Mouse (Mus musculus) T-cell, adult 2 months (primary cell): ENCODE results near the gene Cdh22.

ENCODE experiments used
- DNase-seq: peaks from one replicate; pipeline ENCODE4 v3.0.0; 2022; ENCODE audit warnings: low spot score

Cdh22 gene

GRCm38 (mm10) chr2:165234613-165235291 lies at the start of gene Cdh22:
TSS of gene Cdh22 (minus strand) at chr2:165234853.
- DNase-seq: peak; percentile 8

GRCm38 (mm10) chr2:165284377-165284776 lies 49.7 kb upstream of the Cdh22 start:
- DNase-seq: no peak

DNA sequence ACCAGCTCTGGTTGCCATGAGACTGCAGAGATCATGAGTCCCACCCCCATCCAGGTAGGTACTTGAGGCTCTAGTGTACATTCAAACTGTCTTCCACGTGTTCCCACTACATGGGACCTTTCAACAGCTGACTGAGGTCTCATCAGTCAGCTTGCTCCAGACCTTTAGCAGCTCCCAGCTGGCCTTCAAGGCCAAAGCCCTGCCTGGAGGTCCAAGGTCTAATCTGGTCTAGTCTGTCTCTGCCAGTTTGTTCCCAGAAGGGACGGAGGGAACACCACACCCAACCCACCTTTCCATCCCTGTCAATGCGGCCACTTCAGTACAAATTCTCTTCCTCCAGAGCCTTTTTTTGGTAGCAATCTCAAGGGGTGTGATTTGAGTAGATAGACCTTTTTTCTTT lies 49.0 kb upstream of the Cdh22 start:
- no peak for DNase-seq

- DNase-seq: no peak
These were observed 47.2 kb upstream of the Cdh22 start for GRCm38 (mm10) chr2:165281779-165282311.

- DNase-seq: no peak
These were observed 44.7 kb upstream of the Cdh22 start for GRCm38 (mm10) chr2:165279351-165279750.

- no peak for DNase-seq
These were observed 42.6 kb upstream of the Cdh22 start for GRCm38 (mm10) chr2:165277188-165277740.

GRCm38 (mm10) chr2:165275824-165276223 lies 41.2 kb upstream of the Cdh22 start:
- peak; percentile 28 for DNase-seq

DNA sequence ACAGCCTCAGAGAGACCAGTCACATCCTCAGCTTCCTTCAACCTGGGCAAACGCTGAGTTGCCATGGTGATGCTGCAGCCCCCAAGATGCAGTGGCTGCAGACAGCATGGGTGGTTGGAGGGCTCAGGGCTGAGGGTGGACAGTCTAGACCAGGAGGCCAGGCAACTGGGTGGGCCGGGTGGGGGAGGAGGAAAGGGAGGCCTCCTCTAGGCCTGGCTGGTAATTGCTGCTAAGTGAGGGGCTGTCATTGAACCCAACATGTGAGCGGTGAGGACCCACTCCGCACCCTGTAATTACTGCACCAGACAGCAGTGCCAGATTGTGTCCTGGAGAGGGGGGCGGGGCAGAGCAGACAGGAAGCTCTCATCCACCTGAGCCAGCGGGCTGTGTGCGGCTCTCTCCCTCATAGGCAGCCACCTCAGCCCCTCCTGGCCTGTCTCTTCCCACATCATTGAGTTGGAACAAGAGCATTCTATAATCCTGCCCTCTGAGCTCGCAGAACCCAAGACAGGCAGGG lies 40.5 kb upstream of the Cdh22 start:
- DNase-seq: no peak

GRCm38 (mm10) chr2:165273589-165273988 lies 38.9 kb upstream of the Cdh22 start:
- DNase-seq: no peak

GRCm38 (mm10) chr2:165271326-165271725 lies 36.7 kb upstream of the Cdh22 start:
- DNase-seq: no peak

DNA sequence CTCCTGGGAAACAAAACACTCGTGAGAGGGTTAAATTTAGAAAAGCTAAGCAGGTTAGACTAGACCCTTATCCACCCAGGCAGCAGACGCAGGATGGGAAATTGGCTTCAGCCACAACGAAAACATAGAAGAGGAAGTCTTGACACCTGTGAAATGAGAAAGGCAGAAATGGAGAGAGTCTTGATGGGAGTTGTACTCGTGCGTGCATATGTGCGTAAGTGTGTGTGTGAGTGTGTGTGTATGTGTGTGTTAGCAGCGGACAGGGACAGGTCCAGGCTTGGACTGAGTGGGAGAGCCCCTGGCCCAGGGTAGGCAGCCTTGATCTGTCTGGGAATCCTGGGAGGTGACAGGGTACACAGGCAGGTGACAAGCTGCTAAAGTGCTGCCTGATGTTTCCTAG lies 36.2 kb upstream of the Cdh22 start:
- DNase-seq: no peak

DNA sequence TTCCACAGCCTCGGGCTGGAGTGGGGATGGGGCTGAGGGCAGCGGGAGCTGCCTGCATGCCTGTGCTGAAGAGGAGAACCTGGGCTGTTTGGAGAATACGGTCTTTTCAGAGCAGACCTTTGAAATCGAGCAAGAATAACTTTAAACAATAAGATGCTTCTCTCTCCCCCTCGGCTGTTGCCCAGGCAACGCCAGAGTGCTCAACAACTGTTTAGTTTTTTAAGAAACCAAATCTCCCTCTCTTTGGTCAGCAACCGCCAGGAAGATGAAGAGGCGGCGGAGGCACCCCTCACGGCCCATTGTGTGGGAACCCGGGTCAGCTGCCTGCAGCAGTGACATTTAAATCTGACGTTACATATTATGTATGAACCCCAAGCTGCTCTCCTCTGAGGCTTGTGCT lies 32.1 kb upstream of the Cdh22 start:
- no peak for DNase-seq

- DNase-seq: no peak
These were observed 29.2 kb upstream of the Cdh22 start for GRCm38 (mm10) chr2:165263861-165264260.

DNA sequence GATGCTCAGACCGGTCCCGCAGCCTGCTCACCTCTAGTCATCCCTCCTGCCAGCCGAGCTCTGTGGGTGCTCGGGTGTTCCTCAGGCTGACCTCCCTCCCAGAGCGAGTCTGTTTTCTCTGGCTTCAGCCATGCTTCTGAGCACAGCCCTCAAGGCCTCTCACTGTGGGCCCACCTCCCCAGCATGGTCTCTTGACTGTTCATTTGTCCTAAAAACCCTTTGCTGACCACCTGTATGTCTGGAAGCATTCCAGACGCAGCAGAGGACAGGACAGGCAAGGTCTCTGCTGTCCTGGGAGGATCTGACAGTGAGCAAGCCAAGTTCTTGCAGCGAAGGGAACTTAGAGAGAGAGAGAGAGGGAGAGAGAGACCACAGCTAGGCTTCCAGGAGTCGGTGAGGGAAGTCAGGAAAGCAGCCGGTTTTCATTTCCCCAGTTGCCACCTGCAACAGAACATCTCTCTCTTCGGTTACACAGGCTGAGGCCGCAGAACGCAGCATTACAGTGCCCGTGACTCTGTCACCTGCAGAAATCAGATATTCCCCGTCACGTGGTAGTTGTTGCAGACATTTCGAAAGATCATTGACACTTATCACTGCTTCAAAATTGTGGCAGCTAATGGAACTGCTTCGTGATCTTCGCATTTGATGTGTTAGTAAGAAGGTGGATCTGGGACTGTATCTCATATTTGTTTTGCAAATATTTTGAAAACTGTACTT lies 27.8 kb upstream of the Cdh22 start:
- DNase-seq: no peak

- no peak for DNase-seq
These were observed 25.2 kb upstream of the Cdh22 start for GRCm38 (mm10) chr2:165259859-165260258.

GRCm38 (mm10) chr2:165258321-165258720 lies 23.7 kb upstream of the Cdh22 start:
- DNase-seq: no peak

- no peak for DNase-seq
These were observed 22.6 kb upstream of the Cdh22 start for GRCm38 (mm10) chr2:165257151-165257834.

GRCm38 (mm10) chr2:165256213-165256612 lies 21.6 kb upstream of the Cdh22 start:
- DNase-seq: no peak

DNA sequence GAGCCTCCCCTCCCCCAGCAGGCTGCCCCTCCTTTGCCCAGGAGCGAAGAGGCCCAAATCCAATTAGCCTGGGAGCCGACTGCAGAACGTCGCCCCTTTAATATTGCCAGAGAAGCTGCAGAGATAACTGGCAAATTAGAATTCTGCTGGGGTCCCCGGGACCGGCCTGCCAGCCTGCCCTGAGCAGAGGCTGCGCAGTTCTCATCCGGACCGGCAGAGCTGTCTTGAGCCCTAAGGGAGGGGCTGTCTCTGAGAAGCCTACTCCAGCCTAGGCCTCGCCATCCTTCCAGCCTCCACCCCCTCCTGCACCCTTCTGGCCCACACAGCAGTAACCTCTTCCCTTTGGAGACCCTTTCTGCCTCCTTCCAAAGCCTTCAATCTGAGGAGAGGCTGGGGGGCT lies 19.2 kb upstream of the Cdh22 start:
- no peak for DNase-seq

GRCm38 (mm10) chr2:165253269-165253668 lies 18.6 kb upstream of the Cdh22 start:
- DNase-seq: no peak

DNA sequence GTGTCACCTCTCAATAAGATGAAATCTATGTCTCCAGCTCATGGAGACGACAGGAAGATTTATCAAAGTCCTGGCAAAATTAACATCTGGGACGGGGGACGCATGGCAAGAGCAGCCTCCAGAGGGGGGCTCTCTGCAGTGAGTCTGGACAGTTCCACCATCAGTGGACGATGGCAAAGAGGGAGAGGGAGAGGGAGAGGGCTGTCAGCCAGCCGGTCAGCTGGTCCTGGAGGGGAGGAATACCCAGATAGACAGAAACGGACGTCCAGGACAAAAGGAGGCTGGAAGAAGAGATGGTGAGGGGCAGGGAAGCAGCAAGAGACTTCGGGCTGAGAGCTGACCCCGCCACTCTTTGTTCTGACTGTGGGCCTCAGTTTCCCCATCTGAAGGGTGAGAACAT lies 18.1 kb upstream of the Cdh22 start:
- no peak for DNase-seq

GRCm38 (mm10) chr2:165252381-165252780 lies 17.7 kb upstream of the Cdh22 start:
- no peak for DNase-seq
